9 mouse cellular contexts compared by ENCODE assay signal in genomic region chr7:29128725-29129124, GRCm38 (mm10). TPM values are rescaled to one million over a fixed set of nuclear protein-coding genes. Genes with fewer than 3 reads are reported as not detected.
DNase-seq lines count a peak whose midpoint lies in the region; ATAC-seq and TF ChIP-seq lines count a peak whose summit lies in the region.
"Had no signal": no experiment of that assay in that cellular context is flagged by ENCODE, and none has a peak within 500 bp of the region (broad histone marks: within the 10 kb centered on the region; RNA-seq: fewer than 3 reads in every experiment).

No protein-coding gene starts in this region.

- POLR2A ChIA-PET in Patski (lab: Charles Lee) = no interaction called here

- H3K36me3 ChIP-seq in CH12.LX (replicated peaks in 1 of 2; ENCODE audit: control insufficient read depth in 1 of 2, insufficient read depth in 1 of 2, low read length in 1 of 2) (no peaks in the 10 kb centered on the region), macrophage (ENCODE audit: inconsistent target) (no peaks in the 10 kb centered on the region)

- H3K4me3 ChIP-seq in layer of hippocampus, adult 2 months = no peak overlapping the region
- H3K4me3 ChIP-seq in CH12.LX (replicated peaks in 1 of 3; ENCODE audit: low read depth in 2 of 3, low read length in 2 of 3, poor library complexity in 1 of 3) (no peak overlapping the region), macrophage (ENCODE audit: inconsistent target) (no peak overlapping the region)

- H3K27ac ChIP-seq in layer of hippocampus, adult 2 months = no peak overlapping the region
- no peak overlapping the region for H3K27ac ChIP-seq in CH12.LX (ENCODE audit: insufficient read depth, low read depth)
- 0 out of 2 replicates have a peak overlapping the region, but pooled peaks have one; percentile 15 for H3K27ac ChIP-seq in macrophage

- H3K9me3 ChIP-seq in CH12.LX (replicated peaks; ENCODE audit: low read length) = no peaks in the 10 kb centered on the region

- H3K4me2 ChIP-seq in CH12.LX (ENCODE audit: insufficient read depth, low read depth, poor library complexity, severe bottlenecking) = no peak overlapping the region

- 25% methylated on average over 2 of the region's 2 CpGs for WGBS in macrophage (ENCODE audit: missing documents)

- CTCF ChIA-PET in Patski (lab: Charles Lee) = interaction anchor here (0.9 to 2.6 kb wide), 3 partner anchors 32 to 172 kb away, joined by 4 to 8 read pairs (median 4); no protein-coding TSS in a partner anchor

- peak; percentile 74 for TF ChIP-seq RAD21 in CH12.LX (IDR thresholded peaks at IDR 0.05; ENCODE audit: low read depth, low read length)

- ATAC-seq in Patski = no peak
- ATAC-seq in frontal cortex, adult (ENCODE audit: low TSS enrichment) = no peak

- TF ChIP-seq EP300 in CH12.LX (IDR thresholded peaks at IDR 0.05; ENCODE audit: low read length) = no peak

- H3K9ac ChIP-seq in CH12.LX (ENCODE audit: insufficient read depth, low read depth) = no peak overlapping the region

- no peaks in the 10 kb centered on the region for H3K79me2 ChIP-seq in CH12.LX (replicated peaks; ENCODE audit: control insufficient read depth, extremely low read depth, insufficient read depth, poor library complexity, severe bottlenecking)
- H3K79me2 ChIP-seq in macrophage (ENCODE audit: inconsistent target) = no peaks in the 10 kb centered on the region

- no peak for DNase-seq in layer of hippocampus, adult 2 months (ENCODE audit: low spot score in 2 of 2)
- DNase-seq in layer of hippocampus, adult 8-10 months (ENCODE audit: low spot score in 2 of 2) = no peak
- peak; percentile 48 for DNase-seq in CH12.LX (ENCODE audit: extremely low read depth)
- no peak for DNase-seq in Patski (ENCODE audit: low read depth, low spot score)
- no peak for DNase-seq in frontal cortex, postnatal 10 days (ENCODE audit: low spot score in 2 of 2)
- no peak for DNase-seq in adrenal gland, postnatal 14 days
- DNase-seq: heart, postnatal 4 days had no signal

- in situ Hi-C loops in CH12.LX (cut with MboI; ENCODE audit: low pct_ligation_motif_present, low pct_unique_long_range_greater_than_20kb, low sequenced_read_pairs) = no loop called here
- in situ Hi-C loops in Patski (cut with MboI; ENCODE audit: low pct_unique_long_range_greater_than_20kb) = loop anchor here (5.0 kb wide), 1 partner anchor 164 kb away; no protein-coding TSS in a partner anchor

- dilution Hi-C loops in CH12.LX (cut with MboI; ENCODE audit: extremely low pct_ligation_motif_present, extremely low pct_unique_long_range_greater_than_20kb, low sequenced_read_pairs) = no loop called here

- H3K4me1 ChIP-seq in CH12.LX (ENCODE audit: control insufficient read depth in 1 of 2, insufficient read depth in 2 of 2) = peaks cover 0 to 28% of the 10 kb centered on the region in 2 experiments; a peak in 2 of 4 replicates

- TF ChIP-seq POLR2A in CH12.LX (IDR thresholded peaks at IDR 0.05; ENCODE audit: low read depth, low read length) = no peak

- TF ChIP-seq CTCF in layer of hippocampus, adult 2 months (conservative IDR thresholded peaks at IDR 0.05) = peak; percentile 71
- TF ChIP-seq CTCF in CH12.LX (conservative IDR thresholded peaks at IDR 0.05 in 1 of 2, IDR thresholded peaks at IDR 0.05 in 1 of 2; ENCODE audit: low read depth in 2 of 2, low read length in 2 of 2) (peak; percentile 32 to 76; a peak in 3 of 4 replicates), Patski (IDR thresholded peaks at IDR 0.05) (peak; percentile 70)

- peaks cover 2% of the 10 kb centered on the region for H3K27me3 ChIP-seq in CH12.LX (replicated peaks)
- H3K27me3 ChIP-seq in Patski = peaks cover 4% of the 10 kb centered on the region

TF ChIP-seq in CH12.LX, 34 proteins besides CTCF, POLR2A, EP300 and RAD21 (continues in another document):
- TF ChIP-seq SMC3 (IDR thresholded peaks at IDR 0.05; ENCODE audit: low read depth, low read length) = peak; percentile 80
- TF ChIP-seq IRF4 (IDR thresholded peaks at IDR 0.05; ENCODE audit: low read depth, low read length) = peak; percentile 31; the same call in 1 of the 2 replicates
- TF ChIP-seq TCF12 (IDR thresholded peaks at IDR 0.05; ENCODE audit: low read depth, low read length) = no peak
- TF ChIP-seq E2F4 (IDR thresholded peaks at IDR 0.05; ENCODE audit: insufficient replicate concordance, low read depth, low read length) = no peak
- no peak for TF ChIP-seq ZKSCAN1 (IDR thresholded peaks at IDR 0.05; ENCODE audit: borderline replicate concordance, low read depth, low read length)
- no peak for TF ChIP-seq JUN (IDR thresholded peaks at IDR 0.05; ENCODE audit: insufficient read depth, low read depth, low read length)
- 0 out of 2 replicates have a peak, but pooled peaks have one; percentile 28 for TF ChIP-seq MYC (IDR thresholded peaks at IDR 0.05; ENCODE audit: low read depth, low read length)
- no peak for TF ChIP-seq HCFC1 (IDR thresholded peaks at IDR 0.05; ENCODE audit: low read depth, low read length)
- no peak for TF ChIP-seq USF2 (conservative IDR thresholded peaks at IDR 0.05; ENCODE audit: low read depth, low read length)
- TF ChIP-seq JUND (conservative IDR thresholded peaks at IDR 0.05; ENCODE audit: low read depth, low read length) = no peak
- peak; percentile 45 for TF ChIP-seq ZC3H11A (IDR thresholded peaks at IDR 0.05; ENCODE audit: low read depth, low read length)

RNA-seq across cellular contexts. Expression of gene Ryr1, which starts 3.7 kb away (rescaled TPM):
- total RNA-seq in layer of hippocampus, adult 2 months (2021) = 10 to 100 TPM; 19.6 to 23.3 TPM
- 10 to 100 TPM; 12.6 to 18.1 (median 15.2) TPM for total RNA-seq in layer of hippocampus, adult 8-10 months (2022)
- total RNA-seq in CH12.LX (2012; rRNA removed) (0.63 and 0.68 TPM in 2 replicates), CH12.LX (2014; rRNA removed) (0.43 TPM in 2 replicates)
- polyA plus RNA-seq in CH12.LX (2012; ENCODE audit: insufficient read length, low read depth) (0.86 and 1.1 TPM in 2 replicates), Patski (2021) (0.03 TPM), macrophage (2018) (0.01 to 0.03 TPM in 2 of 3 replicates, not detected in the other)
- under 1 TPM in 11 of 26 experiments, not detected in 15; 0.05 to 0.34 (median 0.10) TPM for total RNA-seq in macrophage (2018; cell fraction: chromatin; rRNA removed)
- total RNA-seq in macrophage (2018; cell fraction: cytosol; rRNA removed) = under 1 TPM in 20 of 26 experiments, not detected in 6; under 0.01 to 0.05 (median under 0.01) TPM
- 1 to 10 TPM in 1 of 26 experiments, under 1 TPM in 11, not detected in 14; 0.04 to 1.4 (median 0.15) TPM for total RNA-seq in macrophage (2018; cell fraction: nucleus; rRNA removed)
- total RNA-seq in adrenal gland, postnatal 14 days (2021) = 0.11 and 0.19 TPM in 2 replicates

RNA-seq across cellular contexts. Expression of gene Rasgrp4, which starts 5.9 kb away (rescaled TPM):
- under 1 TPM; 0.91 to 0.97 TPM for total RNA-seq in layer of hippocampus, adult 2 months (2021)
- total RNA-seq in layer of hippocampus, adult 8-10 months (2022) = 1 to 10 TPM in 1 of 4 experiments, under 1 TPM in 3; 0.72 to 2.3 (median 0.93) TPM
- total RNA-seq in CH12.LX (2012; rRNA removed) (0.88 and 1.4 TPM in 2 replicates), CH12.LX (2014; rRNA removed) (0.26 and 0.58 TPM in 2 replicates)
- polyA plus RNA-seq in CH12.LX (2012; ENCODE audit: insufficient read length, low read depth) (2.9 and 3.2 TPM in 2 replicates), Patski (2021) (0.05 TPM), macrophage (2018) (1.8 to 9.4 TPM (median 2.2 TPM) in 3 replicates)
- total RNA-seq in macrophage (2018; cell fraction: chromatin; rRNA removed) = 10 to 100 TPM in 8 of 26 experiments, 1 to 10 TPM in 18; 1.9 to 20.4 (median 7.0) TPM
- total RNA-seq in macrophage (2018; cell fraction: cytosol; rRNA removed) = 1 to 10 TPM in 22 of 26 experiments, under 1 TPM in 4; 0.72 to 6.4 (median 2.6) TPM
- 10 to 100 TPM in 13 of 26 experiments, 1 to 10 TPM in 13; 3.1 to 31.7 (median 10.5) TPM for total RNA-seq in macrophage (2018; cell fraction: nucleus; rRNA removed)
- total RNA-seq in adrenal gland, postnatal 14 days (2021) = 1.8 and 2.2 TPM in 2 replicates

RNA-seq across cellular contexts. Expression of gene Fam98c, which starts 27.3 kb away (rescaled TPM):
- 10 to 100 TPM; 28.1 to 29.3 TPM for total RNA-seq in layer of hippocampus, adult 2 months (2021)
- total RNA-seq in layer of hippocampus, adult 8-10 months (2022) = 10 to 100 TPM; 27.9 to 32.4 (median 29.9) TPM
- total RNA-seq in CH12.LX (2012; rRNA removed) (13.8 and 14.5 TPM in 2 replicates), CH12.LX (2014; rRNA removed) (13.0 and 14.1 TPM in 2 replicates)
- polyA plus RNA-seq in CH12.LX (2012; ENCODE audit: insufficient read length, low read depth) (15.2 and 17.9 TPM in 2 replicates), Patski (2021) (18.8 TPM), macrophage (2018) (6.9 to 13.8 TPM (median 12.9 TPM) in 3 replicates)
- 10 to 100 TPM in 24 of 26 experiments, 1 to 10 TPM in 2; 8.8 to 41.7 (median 20.5) TPM for total RNA-seq in macrophage (2018; cell fraction: chromatin; rRNA removed)
- 10 to 100 TPM in 12 of 26 experiments, 1 to 10 TPM in 14; 6.3 to 13.0 (median 9.8) TPM for total RNA-seq in macrophage (2018; cell fraction: cytosol; rRNA removed)
- 10 to 100 TPM in 24 of 26 experiments, 1 to 10 TPM in 2; 6.7 to 41.3 (median 19.7) TPM for total RNA-seq in macrophage (2018; cell fraction: nucleus; rRNA removed)
- 8.0 and 15.8 TPM in 2 replicates for total RNA-seq in adrenal gland, postnatal 14 days (2021)

RNA-seq across cellular contexts. Expression of gene Ggn, which starts 41.3 kb away (rescaled TPM):
- under 1 TPM; 0.88 to 0.95 TPM for total RNA-seq in layer of hippocampus, adult 2 months (2021)
- total RNA-seq in layer of hippocampus, adult 8-10 months (2022) = 1 to 10 TPM in 2 of 4 experiments, under 1 TPM in 2; 0.69 to 1.4 (median 0.88) TPM
- total RNA-seq in CH12.LX (2012; rRNA removed) = 0.30 and 0.38 TPM in 2 replicates
- total RNA-seq in CH12.LX (2014; rRNA removed) = 0.13 TPM in 1 of 2 replicates, not detected in the other
- polyA plus RNA-seq in CH12.LX (2012; ENCODE audit: insufficient read length, low read depth) = 1.0 and 1.5 TPM in 2 replicates
- 3.1 TPM for polyA plus RNA-seq in Patski (2021)
- 1 to 10 TPM in 7 of 26 experiments, under 1 TPM in 10, not detected in 9; 0.16 to 1.4 (median 0.79) TPM for total RNA-seq in macrophage (2018; cell fraction: chromatin; rRNA removed)
- 1 to 10 TPM in 1 of 26 experiments, under 1 TPM in 25; 0.27 to 1.1 (median 0.50) TPM for total RNA-seq in macrophage (2018; cell fraction: cytosol; rRNA removed)
- total RNA-seq in macrophage (2018; cell fraction: nucleus; rRNA removed) = 1 to 10 TPM in 7 of 26 experiments, under 1 TPM in 15, not detected in 4; 0.18 to 1.9 (median 0.64) TPM
- polyA plus RNA-seq in macrophage (2018) = 0.40 to 0.90 TPM (median 0.70 TPM) in 3 replicates
- 1.1 and 1.2 TPM in 2 replicates for total RNA-seq in adrenal gland, postnatal 14 days (2021)

RNA-seq across cellular contexts. Expression of gene Spred3, which starts 41.5 kb away (rescaled TPM):
- total RNA-seq in layer of hippocampus, adult 2 months (2021) = 10 to 100 TPM; 46.9 to 48.1 TPM
- 10 to 100 TPM; 40.6 to 59.3 (median 47.8) TPM for total RNA-seq in layer of hippocampus, adult 8-10 months (2022)
- total RNA-seq in CH12.LX (2012; rRNA removed) (2.2 and 3.3 TPM in 2 replicates), CH12.LX (2014; rRNA removed) (1.2 and 1.6 TPM in 2 replicates)
- polyA plus RNA-seq in CH12.LX (2012; ENCODE audit: insufficient read length, low read depth) (6.0 and 6.6 TPM in 2 replicates), Patski (2021) (42.6 TPM), macrophage (2018) (0.95 to 2.3 TPM (median 1.6 TPM) in 3 replicates)
- total RNA-seq in macrophage (2018; cell fraction: chromatin; rRNA removed) = 10 to 100 TPM in 20 of 26 experiments, 1 to 10 TPM in 6; 6.8 to 28.2 (median 12.9) TPM
- 1 to 10 TPM in 4 of 26 experiments, under 1 TPM in 22; 0.27 to 2.0 (median 0.63) TPM for total RNA-seq in macrophage (2018; cell fraction: cytosol; rRNA removed)
- total RNA-seq in macrophage (2018; cell fraction: nucleus; rRNA removed) = 10 to 100 TPM in 13 of 26 experiments, 1 to 10 TPM in 13; 4.5 to 20.3 (median 9.9) TPM
- 6.6 and 6.9 TPM in 2 replicates for total RNA-seq in adrenal gland, postnatal 14 days (2021)

Comparison
In these comparisons a context has a peak if more than half of its experiments do, and no peak if none do; other contexts are left out.
1. RNA of gene Ryr1, which starts 3.7 kb away (total RNA-seq): 19.6 to 23.3 TPM in layer of hippocampus, adult 2 months and 12.6 to 18.1 TPM in layer of hippocampus, adult 8-10 months; 0.43 to 0.68 TPM in CH12.LX and 0.11 to 0.19 TPM in adrenal gland, postnatal 14 days; every median in the first group is over 4 times any median in the second.
2. Peak in every context shown above with its lines, with median percentiles within 50 percentile points of each other: CTCF ChIP-seq.